In genomic region chr5:77029735-77030134, GRCm38 (mm10) we compare ENCODE assay signal across 10 mouse cellular contexts. TPM values are rescaled to one million over a fixed set of nuclear protein-coding genes. Genes with fewer than 3 reads are reported as not detected.
DNase-seq lines count a peak whose midpoint lies in the region; ATAC-seq lines count a peak whose summit lies in the region.
"Had no signal": no experiment of that assay in that cellular context is flagged by ENCODE, and none has a peak within 500 bp of the region (broad histone marks: within the 10 kb centered on the region; RNA-seq: fewer than 3 reads in every experiment).

No protein-coding gene starts in this region.

- DNase-seq in heart, adult 18-20 months, result peak; percentile 39 to 71
- DNase-seq in heart, postnatal 25 days (ENCODE audit: low spot score), result no peak
- peak; percentile 9 to 14 for DNase-seq in urinary bladder, adult 18-20 months (ENCODE audit: low spot score in 2 of 2)
- DNase-seq in urinary bladder, adult 2 months (ENCODE audit: low spot score), result no peak
- peak; percentile 47 for DNase-seq in c-Kit-positive CD71-positive TER-119-positive erythroid progenitor cells, embryonic 14.5 days (ENCODE audit: low spot score)
- no peak for DNase-seq in cerebellum, adult 9-10 months

- ATAC-seq in inflammation-experienced regulatory T-cells, adult 6 months, result peak; percentile 74
- ATAC-seq in megakaryocyte-erythroid progenitor cell, adult 5-6 weeks (replicated peaks; ENCODE audit: low FRiP score, low TSS enrichment, poor library complexity, severe bottlenecking), result peak; percentile 76

- intact Hi-C loops in heart, postnatal 25 days (cut with DNase I), result loop anchor here (1.0 to 2.0 kb wide), 2 partner anchors 140 to 189 kb away; no protein-coding TSS in a partner anchor

RNA-seq across cellular contexts. Expression of gene Thegl, which starts 13.9 kb away (rescaled TPM):
- not detected for total RNA-seq in heart, adult 18-20 months (2021)
- total RNA-seq in heart, postnatal 25 days (2021), result not detected
- polyA plus RNA-seq in urinary bladder, adult 2 months (2012; rRNA removed), result not detected in 2 replicates
- polyA plus RNA-seq in inflammation-experienced regulatory T-cells, adult 6 months (2017; shearing (Covaris generic)), result not detected
- 1.0 TPM in 1 of 2 replicates, not detected in the other for total RNA-seq in megakaryocyte-erythroid progenitor cell, adult 5-6 weeks (2014; fragmentation: Nextera tagmentation)
- total RNA-seq in megakaryocyte-erythroid progenitor cell, adult 5-6 weeks (2017), result 0.53 and 1.6 TPM in 2 replicates

RNA-seq across cellular contexts. Expression of gene Arl9, which starts 25.9 kb away (rescaled TPM):
- total RNA-seq in heart, adult 18-20 months (2021), result not detected
- total RNA-seq in heart, postnatal 25 days (2021), result not detected
- 0.25 and 0.28 TPM in 2 replicates for polyA plus RNA-seq in urinary bladder, adult 2 months (2012; rRNA removed)
- not detected for polyA plus RNA-seq in inflammation-experienced regulatory T-cells, adult 6 months (2017; shearing (Covaris generic))
- total RNA-seq in megakaryocyte-erythroid progenitor cell, adult 5-6 weeks (2014; fragmentation: Nextera tagmentation), result 4.7 TPM in 1 of 2 replicates, not detected in the other
- not detected in 2 replicates for total RNA-seq in megakaryocyte-erythroid progenitor cell, adult 5-6 weeks (2017)
- total RNA-seq: left cerebral cortex, postnatal 25 days had no signal
- polyA plus RNA-seq: stomach, embryonic 14.5 days had no signal

RNA-seq across cellular contexts. Expression of gene Srp72, which starts 55.3 kb away (rescaled TPM):
- total RNA-seq in heart, adult 18-20 months (2021), result 10 to 100 TPM; 40.4 to 50.6 TPM
- total RNA-seq in heart, postnatal 25 days (2021), result 10 to 100 TPM; 52.7 to 59.6 TPM
- 68.7 and 68.9 TPM in 2 replicates for polyA plus RNA-seq in urinary bladder, adult 2 months (2012; rRNA removed)
- polyA plus RNA-seq in inflammation-experienced regulatory T-cells, adult 6 months (2017; shearing (Covaris generic)), result 100 to 1,000 TPM; 121 to 153 (median 146) TPM
- total RNA-seq in megakaryocyte-erythroid progenitor cell, adult 5-6 weeks (2014; fragmentation: Nextera tagmentation), result 143 and 165 TPM in 2 replicates
- total RNA-seq in megakaryocyte-erythroid progenitor cell, adult 5-6 weeks (2017), result 199 and 258 TPM in 2 replicates

Comparison
In these comparisons a context has a peak if more than half of its experiments do, and no peak if none do; other contexts are left out.
1. DNase-seq: peak in heart, adult 18-20 months (2 of 2), urinary bladder, adult 18-20 months (2 of 2) and c-Kit-positive CD71-positive TER-119-positive erythroid progenitor cells, embryonic 14.5 days (single experiment); none in heart, postnatal 25 days (single experiment), urinary bladder, adult 2 months (single experiment) and cerebellum, adult 9-10 months (single experiment).